Mouse (Mus musculus) kidney, adult 9 months (tissue): ENCODE results near the gene Sycp2.

ENCODE experiments used
- DNase-seq: peaks from one replicate; pipeline ENCODE4 v3.0.0; 2022

The Sycp2 gene

DNA sequence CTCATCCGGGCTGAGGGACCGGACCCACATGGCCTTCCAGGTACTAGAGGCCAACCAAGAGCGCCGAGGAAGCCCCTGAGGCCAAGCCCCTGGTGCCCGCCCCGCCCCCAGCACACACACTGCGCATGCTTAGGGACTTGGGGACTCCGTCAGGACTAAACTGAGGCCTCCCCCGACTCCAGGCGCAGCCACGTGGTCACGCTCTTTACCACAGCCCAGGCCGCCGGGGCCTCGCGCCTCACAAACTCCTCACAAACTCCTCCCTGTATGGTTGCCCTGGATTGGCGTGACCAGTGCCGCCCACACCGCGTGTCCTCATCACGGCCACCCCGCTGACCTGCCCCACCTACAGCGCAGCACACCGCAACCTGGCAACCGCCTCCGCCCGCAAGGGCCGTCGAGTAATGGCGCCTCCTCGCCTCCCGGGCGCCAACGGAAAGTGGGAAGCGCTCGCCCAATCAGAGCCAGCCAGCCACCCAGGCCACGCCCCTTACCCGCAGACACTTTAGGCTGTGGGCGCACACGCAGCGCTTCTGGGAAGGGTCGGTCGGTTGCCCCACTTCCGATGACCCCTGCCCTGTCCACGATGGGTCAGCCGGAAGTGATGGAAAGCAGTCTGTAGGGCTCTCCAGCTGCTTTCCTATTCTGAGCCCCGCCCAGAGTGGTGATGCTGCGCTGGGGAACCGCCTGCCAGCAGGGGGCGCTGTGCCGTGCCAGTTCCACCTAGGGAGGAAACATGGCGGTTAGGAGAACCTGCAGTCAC lies at the start of gene Sycp2:
Gene Sycp2 (minus strand): TSS at position 633 of the 763 bp plus-strand sequence.
- DNase-seq, result no peak

DNA sequence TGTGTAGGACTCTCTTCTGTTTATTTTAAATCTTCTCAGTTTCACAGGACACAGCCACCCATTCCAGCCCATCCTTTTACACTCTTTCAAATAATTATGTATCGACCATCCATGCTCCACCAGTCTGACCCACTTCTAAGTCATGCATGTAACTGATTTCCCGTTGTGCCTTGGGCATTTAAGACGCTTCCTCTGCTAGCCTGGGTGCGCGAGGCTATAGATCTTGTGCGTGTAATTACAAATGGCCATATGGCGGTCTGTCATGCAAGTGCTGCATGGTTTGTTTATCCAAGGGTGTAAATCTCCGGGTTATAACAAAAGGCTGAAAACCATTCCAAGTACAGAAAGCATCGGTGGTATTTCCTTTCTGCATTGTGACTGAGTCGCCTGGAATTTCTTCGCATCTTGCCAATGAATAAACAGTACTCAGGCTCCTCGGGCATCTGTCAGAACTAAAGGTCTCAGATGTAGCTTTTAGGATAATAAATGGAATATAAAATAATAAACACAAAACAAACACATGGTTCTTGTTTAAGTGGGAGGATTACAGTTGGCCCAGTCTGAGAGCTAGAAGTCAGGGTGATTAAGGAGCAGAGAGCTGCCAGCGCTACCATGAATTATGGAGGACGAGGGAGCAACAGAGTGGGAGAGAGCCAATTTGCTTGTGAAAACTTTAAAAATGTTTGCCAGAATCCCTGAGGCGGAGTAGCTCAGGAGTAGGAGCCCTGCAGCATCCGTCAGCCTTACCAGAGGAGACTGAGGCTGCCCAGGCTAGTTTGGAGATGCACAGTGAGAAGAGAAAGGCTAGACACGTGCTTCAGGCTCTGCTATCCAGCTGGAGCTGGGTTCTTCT lies 47.4 kb upstream of the Sycp2 start:
- peak; percentile 21 for DNase-seq

DNA sequence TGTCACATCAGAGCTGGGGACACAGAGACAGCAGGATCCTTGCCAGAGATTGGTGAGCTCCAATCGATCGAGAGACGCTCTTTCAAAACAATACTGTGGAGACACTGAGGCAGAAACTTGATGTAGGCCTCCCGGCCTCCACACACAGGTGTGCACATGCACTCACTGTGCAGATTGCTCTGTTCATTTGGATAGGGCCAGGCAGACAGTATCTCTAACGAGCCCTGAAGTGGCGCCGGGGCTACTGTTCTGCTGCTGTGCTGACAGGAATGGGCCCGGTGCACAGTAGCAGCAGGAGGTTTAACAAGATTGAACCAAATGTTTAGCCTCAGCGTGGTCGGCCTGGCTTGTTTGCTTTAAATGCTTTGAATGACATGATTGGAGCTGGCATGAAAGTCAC lies 43.5 kb upstream of the Sycp2 start:
- DNase-seq, result no peak

DNA sequence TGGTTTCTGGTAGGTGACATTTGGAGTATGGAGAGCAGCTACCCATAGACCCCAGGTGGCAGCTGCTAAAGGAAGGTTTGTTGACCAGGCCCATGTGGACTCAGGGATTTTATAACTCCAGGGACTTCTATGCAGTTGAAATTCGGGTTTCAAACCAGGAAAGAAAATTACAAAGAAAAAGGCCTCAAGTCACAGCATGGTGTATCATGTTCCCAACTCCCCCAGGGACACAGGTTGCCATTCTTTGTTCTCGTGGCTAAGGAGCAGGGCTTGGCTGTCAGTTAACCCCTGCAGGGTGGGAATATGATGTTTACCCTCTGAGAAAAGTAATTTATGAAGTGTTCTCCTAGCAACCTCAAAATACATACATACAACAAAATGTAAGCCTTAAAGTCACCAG lies 42.8 kb upstream of the Sycp2 start:
- no peak for DNase-seq

DNA sequence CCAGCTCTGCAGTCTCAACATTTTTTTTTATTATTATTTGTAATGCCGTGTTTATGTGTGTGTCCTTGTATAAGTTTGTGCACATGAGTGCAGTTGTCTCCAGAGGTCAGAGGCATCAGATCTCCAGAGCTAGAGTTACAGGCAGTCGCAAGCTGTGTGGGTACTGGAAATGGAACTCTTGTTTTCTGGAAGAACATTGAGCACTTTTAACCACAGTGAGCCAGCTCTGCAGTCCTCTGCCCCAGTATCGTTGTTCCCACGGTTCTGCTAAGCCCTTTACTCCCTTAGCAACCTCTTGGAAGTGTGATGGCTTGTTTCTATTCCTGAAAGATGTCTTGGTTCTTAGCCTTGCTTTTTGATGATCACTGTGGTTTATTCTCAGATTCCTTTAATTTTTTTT lies 41.9 kb upstream of the Sycp2 start:
- DNase-seq, result no peak

DNA sequence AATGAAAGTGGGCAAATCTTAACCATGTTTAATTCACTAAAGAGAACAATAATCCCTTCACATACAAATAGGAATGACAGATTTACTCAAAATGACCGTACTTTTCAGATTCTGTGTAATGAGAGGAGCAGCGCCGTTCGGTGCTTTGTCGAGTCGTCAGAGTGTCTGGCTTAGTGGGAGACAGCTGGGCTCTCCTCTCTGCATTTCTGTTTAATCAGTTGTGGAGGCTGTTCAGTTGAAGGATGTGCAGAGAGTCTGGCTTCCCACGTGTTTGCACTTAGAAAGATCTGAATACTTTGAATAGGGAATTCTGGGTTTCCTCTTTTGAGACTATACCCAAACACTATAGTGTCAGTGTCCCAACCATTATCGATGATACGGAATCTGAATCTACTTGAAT lies 29.8 kb upstream of the Sycp2 start:
- DNase-seq, result no peak

DNA sequence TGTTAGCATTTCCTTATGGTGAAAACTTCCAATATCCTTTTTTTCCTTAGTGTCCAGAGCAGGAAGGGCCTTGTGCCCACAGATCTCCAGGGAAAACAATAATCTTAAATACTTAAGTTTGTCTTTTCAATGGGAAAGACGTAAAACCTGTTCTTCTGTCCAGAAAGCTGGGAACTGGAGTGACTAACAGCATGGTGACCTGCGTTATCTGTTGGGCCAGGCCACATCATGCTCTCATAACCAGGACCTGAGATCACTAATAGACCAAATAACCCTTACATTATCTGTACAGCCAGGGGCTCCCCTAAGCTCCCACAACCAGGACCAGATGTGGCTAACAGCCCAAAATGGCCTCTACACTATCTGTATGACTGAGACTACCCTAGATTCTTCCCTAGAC lies 26.4 kb upstream of the Sycp2 start:
- DNase-seq, result no peak

DNA sequence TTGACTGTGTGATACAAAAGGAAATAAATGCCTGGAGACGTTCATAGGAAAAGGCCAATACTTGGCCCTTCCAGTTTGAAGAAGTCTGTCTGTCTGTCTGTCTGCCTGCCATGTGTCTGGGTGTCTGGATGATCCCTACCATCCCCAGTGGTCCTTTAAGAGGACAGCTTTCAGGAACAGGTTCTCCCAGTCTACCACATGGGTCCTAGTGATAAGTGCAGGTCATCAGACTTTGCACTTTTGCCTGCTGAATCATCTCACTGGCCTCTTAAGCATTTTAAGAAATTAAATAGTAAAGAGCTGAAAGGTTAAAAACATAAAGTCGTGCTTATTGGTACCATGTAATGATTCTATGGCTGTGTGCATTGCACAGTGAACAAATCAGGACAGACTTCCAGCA lies 26.0 kb upstream of the Sycp2 start:
- no peak for DNase-seq

DNA sequence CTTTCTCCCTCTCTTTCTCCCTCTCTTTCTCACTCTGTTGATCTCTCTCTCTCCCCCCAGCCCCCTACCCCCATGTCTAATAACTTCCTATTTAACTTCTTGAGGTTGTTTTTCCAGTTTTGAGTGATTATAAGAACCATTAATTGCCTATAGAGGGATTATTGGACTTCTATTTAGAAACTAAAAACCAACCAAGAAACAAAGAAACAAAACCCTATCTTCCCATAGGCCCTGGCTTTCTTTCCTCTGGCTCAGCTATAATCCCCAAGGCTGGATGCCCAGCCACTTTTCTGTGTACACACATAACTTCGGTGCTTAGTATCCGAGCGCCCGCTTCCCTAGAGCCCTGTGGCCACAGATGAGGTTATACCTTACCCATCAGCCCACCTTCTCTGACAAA lies 22.7 kb upstream of the Sycp2 start, which contains the start of gene Cdh26:
Gene Cdh26 (plus strand): TSS at position 301 of the 400 bp plus-strand sequence.
- DNase-seq, result no peak

DNA sequence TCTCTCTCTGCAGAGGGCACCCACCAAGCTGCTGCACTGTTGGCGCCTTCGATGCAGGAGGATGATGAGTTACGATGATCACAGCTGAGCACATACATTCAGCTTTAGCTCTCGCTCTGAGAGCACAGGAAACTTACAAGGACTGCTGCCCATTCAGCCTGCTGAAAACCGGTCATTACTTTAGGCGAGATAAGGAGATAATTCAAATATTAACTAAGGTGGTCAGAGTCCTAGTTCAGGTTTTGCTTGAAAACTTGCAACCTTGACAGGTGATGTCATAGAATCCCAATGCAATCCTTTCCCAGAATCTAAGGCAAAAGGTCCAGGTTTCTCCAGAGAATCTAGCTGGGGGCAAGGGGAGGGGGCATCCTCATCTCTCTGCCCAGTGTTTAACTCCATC lies 21.9 kb upstream of the Sycp2 start:
- DNase-seq, result no peak

DNA sequence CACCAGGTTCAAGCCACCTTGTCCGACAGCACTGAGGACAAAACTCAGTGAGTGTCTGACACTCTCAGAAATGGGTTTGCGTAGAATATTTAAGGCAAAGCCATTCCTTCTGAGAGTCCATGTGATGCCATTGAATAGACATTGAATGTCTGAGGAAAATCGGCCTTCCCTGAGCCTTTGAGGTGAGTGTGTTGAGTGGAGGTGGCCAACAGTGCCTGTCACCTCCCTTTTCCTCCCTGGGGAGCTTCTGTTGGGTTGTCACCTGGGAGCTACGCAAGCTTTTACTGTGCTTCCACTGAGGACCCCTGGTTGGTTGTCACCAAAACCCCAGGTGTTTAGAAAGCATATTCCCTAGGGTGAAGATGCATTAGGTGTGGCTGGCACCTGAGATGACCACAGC lies 21.2 kb upstream of the Sycp2 start:
- no peak for DNase-seq

DNA sequence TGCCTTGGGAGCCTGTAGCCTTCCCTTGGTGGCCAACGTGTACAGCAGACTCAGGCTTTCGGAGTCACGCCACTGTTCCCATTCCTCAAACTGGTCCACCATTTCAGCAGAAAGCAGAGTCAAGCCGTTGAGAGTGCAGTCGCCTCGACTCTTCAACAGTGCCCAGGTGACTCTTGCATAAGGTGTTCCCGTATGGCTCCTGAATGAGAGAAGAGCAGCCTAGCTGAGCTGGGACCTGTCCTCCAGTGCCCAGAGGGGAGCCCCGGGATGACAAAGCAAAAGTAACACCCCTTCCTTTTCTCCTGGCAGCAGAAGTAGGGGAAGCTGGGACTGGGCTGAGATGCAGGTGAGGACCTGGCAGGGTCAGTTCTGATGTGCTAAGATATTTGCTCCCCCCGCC lies 20.7 kb upstream of the Sycp2 start:
- DNase-seq, result no peak

DNA sequence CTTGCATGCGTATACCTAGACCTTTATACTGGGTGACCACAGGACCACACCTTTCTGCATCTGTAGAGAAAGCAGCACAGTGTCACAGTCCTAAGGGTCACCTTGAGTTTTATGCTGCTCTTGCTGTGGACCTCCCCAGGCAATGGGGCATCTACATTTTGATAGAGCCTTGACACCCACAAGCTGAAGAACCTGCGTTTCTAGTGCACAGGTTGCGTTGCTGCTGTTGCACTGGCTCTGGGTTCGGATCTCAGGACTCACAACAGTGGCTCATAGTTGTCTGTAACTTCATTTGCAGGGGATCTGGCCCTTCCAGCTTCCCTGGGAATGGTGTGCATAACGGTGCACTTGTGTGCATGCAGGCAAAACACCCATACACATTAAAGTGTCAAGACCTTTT lies 19.7 kb upstream of the Sycp2 start:
- DNase-seq, result no peak

DNA sequence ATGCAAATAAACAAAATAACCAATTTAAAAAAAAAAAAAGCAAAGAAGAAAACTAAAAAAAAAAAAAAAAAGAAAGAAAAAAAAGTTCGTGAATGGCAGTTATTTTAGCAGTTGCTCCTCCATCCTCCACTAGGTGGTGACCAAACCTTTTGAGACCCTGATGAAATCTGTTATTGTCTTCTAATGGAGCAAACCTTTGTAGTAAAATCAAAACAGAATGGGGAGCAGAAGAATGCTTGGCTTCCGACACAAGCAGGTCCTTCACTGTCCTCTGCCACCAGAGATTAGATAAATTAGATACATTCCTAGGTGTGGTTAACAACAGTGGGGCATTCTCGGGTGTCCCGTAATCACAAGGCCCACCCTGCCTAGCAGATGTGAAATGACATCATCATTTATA lies 18.7 kb upstream of the Sycp2 start:
- peak; percentile 31 for DNase-seq

DNA sequence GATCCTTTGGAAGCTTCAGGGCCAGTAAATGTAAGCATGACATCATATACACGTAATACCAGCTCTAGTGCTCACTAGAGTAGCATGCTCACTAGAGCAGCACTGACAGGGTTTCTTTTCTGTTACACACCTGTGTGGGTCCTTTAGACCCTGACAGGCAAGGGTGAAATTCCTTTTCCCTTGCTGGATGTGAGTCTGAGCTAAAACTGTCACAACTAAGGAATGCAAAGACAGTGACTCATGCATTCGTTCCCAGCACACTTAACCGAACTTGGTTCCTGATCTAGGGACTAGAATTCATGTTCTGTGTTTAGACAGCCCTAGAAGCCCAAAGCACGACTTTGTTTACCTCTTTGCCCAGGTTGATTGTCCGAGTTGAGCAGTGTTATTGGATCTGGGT lies 15.7 kb upstream of the Sycp2 start:
- DNase-seq, result no peak

DNA sequence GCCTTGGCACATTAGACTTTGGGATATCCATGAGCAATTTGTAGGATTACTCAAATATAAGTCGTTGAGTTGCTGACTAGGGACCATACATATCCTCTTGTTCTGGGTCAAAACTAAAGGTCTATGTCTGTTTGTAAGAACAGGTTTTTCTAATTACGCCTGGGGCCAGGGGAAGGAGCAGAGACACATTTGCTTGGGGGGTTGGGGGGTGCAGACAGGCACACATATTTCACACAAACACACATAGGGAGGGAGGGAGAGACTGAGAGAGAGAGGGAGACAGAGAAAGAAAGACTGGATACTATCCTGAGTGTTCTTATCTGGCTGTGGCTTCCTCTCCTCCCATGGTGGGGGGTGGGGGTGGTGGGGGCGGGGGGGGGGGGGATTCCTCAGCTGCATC lies 14.7 kb upstream of the Sycp2 start:
- no peak for DNase-seq

DNA sequence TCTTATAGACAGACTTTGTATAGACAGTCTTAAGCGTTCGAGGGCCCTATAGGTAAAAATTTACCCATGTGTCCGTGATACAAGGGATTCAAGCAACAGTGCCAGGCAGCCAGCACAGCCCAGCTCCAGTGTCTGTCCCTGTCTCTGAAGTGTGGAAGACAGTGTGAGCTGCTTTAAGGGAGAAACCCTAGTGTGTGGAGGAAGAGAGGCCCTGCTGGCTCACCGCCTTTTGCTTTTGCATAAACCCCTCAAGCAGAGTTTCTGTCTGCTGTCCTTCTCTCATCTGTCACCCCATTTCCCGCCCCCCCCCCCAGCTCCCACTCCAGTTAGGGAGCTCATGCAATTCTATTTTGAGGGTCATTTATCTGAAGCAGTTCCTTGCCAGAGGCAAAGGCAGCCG lies 14.1 kb upstream of the Sycp2 start:
- no peak for DNase-seq

DNA sequence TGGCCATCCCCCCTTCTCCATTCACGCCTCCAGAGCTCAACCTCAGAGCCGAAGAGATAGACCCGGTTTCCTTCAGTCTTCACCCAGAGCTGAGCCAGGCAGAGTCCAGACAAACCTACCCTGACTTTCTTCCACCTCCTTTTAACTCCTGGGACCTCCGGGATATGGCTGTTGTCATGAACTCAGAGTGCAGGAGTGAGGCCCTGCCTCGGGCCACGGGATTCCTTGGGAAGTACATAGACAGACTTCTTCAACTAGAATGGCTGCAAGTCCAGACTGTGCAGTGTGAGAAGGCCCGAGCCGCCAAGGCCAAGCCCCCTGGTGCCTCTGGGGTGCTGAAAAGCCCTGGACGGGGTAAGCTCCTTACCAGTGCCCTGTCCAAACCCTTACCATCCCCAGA lies 13.1 kb upstream of the Sycp2 start:
- no peak for DNase-seq

DNA sequence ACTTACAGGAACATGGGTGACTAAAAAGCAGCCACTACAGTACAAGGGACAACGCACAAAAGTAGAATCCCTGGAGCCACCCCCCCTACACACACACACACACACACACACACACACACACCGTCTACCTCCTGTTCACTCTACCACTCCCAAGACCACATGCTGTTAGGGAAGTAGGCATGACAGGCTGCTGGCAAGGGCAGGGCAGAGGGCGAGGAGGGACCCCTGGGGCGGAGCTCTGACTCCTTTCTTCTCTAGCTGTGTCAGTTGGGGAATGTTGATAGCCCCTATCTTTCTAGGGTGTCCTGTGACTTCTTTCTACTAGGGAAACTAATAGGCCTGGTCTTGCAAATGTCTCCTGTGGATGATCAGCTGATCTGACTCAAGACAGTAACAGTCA lies 9.5 kb upstream of the Sycp2 start:
- no peak for DNase-seq

DNA sequence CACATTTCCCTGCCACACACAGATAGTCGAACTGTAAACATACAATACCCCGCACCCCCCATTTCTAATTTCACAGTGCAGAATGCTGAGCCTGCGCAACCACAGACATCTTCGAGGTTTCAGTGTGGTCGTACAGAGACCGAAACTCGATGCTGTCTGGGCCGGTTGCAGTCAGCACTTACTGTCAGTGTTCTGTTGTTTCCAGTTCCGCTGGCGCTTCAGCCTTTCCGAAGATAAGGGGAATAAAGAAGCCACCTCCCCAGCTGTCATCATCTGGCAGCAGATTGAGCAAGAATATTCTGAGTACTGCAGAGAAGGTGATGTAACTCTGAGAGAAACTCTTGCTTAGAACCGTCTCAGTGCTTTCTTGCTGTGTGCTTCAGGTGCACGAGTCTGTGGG lies 8.9 kb upstream of the Sycp2 start:
- DNase-seq, result no peak

DNA sequence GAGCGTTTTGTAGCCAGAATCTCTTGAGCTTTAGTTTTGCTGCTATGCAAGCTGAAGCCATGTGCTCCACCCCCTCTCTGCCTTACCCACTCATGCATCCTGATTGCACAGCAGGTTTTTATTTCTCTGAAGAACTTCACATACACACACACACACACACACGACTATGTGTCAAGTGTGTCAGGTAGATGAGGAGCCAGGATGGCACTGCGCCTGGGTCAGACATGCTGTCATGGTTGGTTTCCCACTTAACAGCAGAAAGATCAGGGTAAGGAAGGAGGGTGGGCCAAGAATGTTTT lies 7.6 kb upstream of the Sycp2 start:
- no peak for DNase-seq

DNA sequence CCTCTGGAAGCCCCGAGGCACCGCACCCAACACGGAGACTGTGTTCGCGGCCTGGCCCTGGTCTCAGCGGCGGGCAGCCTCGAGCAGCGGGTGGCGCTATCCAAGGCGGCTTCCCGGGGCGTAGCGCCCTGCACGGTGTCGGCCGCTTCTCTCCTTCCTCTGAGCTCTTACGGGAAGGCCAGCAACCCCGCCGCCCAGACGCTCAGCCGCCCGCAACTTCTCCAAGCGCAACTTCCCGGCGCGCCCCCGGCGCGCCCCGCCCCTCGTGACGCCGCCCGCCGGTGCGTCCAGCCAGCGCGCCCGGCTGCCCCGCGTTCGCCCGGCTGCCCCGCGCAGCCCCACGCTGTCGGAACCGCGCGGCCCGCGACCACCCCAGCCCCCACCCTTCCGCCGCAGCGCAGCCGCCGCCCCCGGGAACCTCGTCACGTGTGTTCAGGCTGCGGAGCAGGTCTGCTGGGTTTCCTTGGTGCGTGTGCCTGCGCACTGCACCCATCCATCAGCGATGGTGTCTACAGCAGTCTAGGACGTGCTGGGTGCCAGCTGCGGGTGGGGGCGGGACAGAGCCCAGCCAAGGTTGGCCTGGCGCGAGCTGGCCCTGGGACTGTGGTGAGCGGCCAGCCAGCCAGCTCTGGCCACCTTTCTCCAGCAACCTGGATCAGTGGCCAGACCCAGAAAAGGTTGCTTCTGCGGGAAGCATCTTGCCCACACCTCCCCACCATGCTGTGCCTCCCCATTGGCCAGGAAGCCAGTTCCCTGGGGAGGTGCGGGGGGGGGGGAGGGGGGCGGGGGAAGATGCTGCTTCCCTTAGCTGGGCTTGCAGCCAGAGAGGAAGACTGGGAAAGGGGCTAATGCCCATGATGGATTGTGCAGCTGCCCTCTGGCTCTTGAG lies 7.0 kb upstream of the Sycp2 start, which contains the start of the genes Ppp1r3d and Fam217b:
Gene Ppp1r3d (minus strand): TSS at position 212 of the 889 bp plus-strand sequence.
Gene Fam217b (plus strand): TSS at position 264 of the 889 bp plus-strand sequence.
- peak; percentile 40 for DNase-seq
